Mouse (Mus musculus) heart, postnatal 0 days (tissue): Measurements from ENCODE around the gene Mbnl2. TPM values are rescaled to one million over a fixed set of nuclear protein-coding genes. Genes with fewer than 3 reads are reported as not detected.
A peak's percentile ranks its signal among the peaks of the same experiment; 100 is the strongest.

Experiments
- ATAC-seq: fragments of 200-750 bp; cut with Nextera tagmentation; 2 replicates; pipeline ENCODE4 v1.8.0; 2017; ENCODE audit warnings: low read depth, moderate number of reproducible peaks, moderate library complexity; ENCODE audit not compliant: insufficient read depth
- DNase-seq: peaks from one replicate; pipeline ENCODE4 v3.0.0-alpha.2; 2016; ENCODE audit warnings: low spot score
- H3K27ac ChIP-seq: fragments of 300-500 bp; sonication (generic); 2 replicates; pipeline ENCODE4 v1.5.1; 2014; ENCODE audit warnings: low read depth, mild to moderate bottlenecking
- H3K27me3 ChIP-seq: fragments of 300-500 bp; sonication (generic); 2 replicates; pipeline ENCODE4 v1.6.1; 2014; ENCODE audit warnings: low read length, mixed read lengths; ENCODE audit not compliant: control insufficient read depth, insufficient read depth
- H3K36me3 ChIP-seq: fragments of 300-500 bp; sonication (generic); replicated peaks from 2 replicates; pipeline ENCODE4 v1.6.1; 2014; ENCODE audit warnings: low read length, mixed read lengths; ENCODE audit not compliant: control insufficient read depth, insufficient read depth
- H3K4me1 ChIP-seq: fragments of 300-500 bp; sonication (generic); 2 replicates; pipeline ENCODE4 v1.6.1; 2014; ENCODE audit warnings: antibody characterized with exemption; ENCODE audit not compliant: control insufficient read depth, insufficient read depth
- H3K4me2 ChIP-seq: fragments of 300-500 bp; sonication (generic); 2 replicates; pipeline ENCODE4 v1.6.1; 2014; ENCODE audit warnings: low read depth, mild to moderate bottlenecking, low read length, moderate library complexity
- H3K4me3 ChIP-seq: fragments of 300-500 bp; sonication (generic); 2 replicates; pipeline ENCODE4 v1.5.1; 2014; ENCODE audit warnings: low read depth, low read length
- H3K9ac ChIP-seq: fragments of 300-500 bp; sonication (generic); replicated peaks from 2 replicates; pipeline ENCODE4 v1.6.1; 2014; ENCODE audit warnings: low read depth, low read length, mixed read lengths
- H3K9me3 ChIP-seq: fragments of 300-500 bp; sonication (generic); replicated peaks from 2 replicates; pipeline ENCODE4 v1.6.1; 2016; ENCODE audit warnings: low read length; ENCODE audit not compliant: control insufficient read depth
- CTCF ChIP-seq: IDR thresholded peaks from 2 replicates; pipeline ENCODE4 v1.5.1; 2016; ENCODE audit warnings: antibody characterized with exemption, control low read depth, low read depth
- EP300 ChIP-seq: IDR thresholded peaks from 2 replicates; pipeline ENCODE4 v1.6.1; 2016; ENCODE audit warnings: antibody characterized with exemption, low read depth
- WGBS: fragments of 180-500 bp; shearing (Covaris S2); extraction: QIAGEN DNeasy Blood & Tissue Kit; methylation state at CpG from one replicate; pipeline ENCODE4 v1.1.7; 2014; 5-methylcytosine and 5-hydroxymethylcytosine counted together
- polyA plus RNA-seq: library from polyadenylated mRNA; unstranded; fragments of >200 nt; fragmentation: Nextera tagmentation; extraction: Ambion mirVana; gene quantifications from 2 replicates; pipeline ENCODE4 v1.2.1, GENCODE M21; 2015
- total RNA-seq: library from RNA; depleted of rRNA; stranded (reverse); fragments of >200 nt; gene quantifications from 2 replicates; pipeline ENCODE4 v1.2.3, GENCODE M21; 2014; ENCODE audit warnings: low replicate concordance

The Mbnl2 gene
- total and polyA plus RNA-seq, 2 experiments from 2014 or later, result 137 to 288 TPM

DNA sequence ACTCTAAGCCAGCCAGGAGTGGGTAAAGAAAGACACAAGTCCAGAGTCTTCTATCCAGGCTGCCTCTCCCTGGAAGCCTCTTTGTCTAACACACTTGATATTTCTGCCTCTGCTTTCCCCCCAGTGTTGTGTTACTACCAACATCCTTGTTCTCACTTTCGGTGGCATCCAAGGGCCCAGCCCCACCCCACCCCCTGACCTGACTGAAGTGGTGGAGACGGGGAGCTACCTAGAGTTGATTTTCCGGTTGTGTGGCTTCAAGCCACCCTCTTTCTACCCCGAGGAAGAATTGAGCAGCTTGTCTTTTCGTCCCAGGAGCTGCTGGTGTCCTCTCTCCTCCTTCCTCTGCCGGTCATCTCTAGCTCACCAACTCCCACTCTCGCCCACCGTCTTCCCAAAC, 38.0 kb downstream of the Mbnl2 start:
- peaks cover 58% of the 10 kb centered on the region for H3K4me1 ChIP-seq
- DNase-seq (no peak), ATAC-seq (no peak)
- no peaks in the 10 kb centered on the region for H3K9me3 ChIP-seq
- peaks cover 6% of the 10 kb centered on the region; the same call in 1 of the 2 replicates for H3K36me3 ChIP-seq
- H3K27ac ChIP-seq, result peak overlapping the region; percentile 62
- no peak overlapping the region for H3K4me2 ChIP-seq
- no peaks in the 10 kb centered on the region for H3K27me3 ChIP-seq
- no peak overlapping the region for H3K9ac ChIP-seq
- no peak for TF ChIP-seq CTCF
- TF ChIP-seq EP300, result no peak
- 72% methylated on average over 8 of the region's 8 CpGs for WGBS
- no peak overlapping the region for H3K4me3 ChIP-seq

DNA sequence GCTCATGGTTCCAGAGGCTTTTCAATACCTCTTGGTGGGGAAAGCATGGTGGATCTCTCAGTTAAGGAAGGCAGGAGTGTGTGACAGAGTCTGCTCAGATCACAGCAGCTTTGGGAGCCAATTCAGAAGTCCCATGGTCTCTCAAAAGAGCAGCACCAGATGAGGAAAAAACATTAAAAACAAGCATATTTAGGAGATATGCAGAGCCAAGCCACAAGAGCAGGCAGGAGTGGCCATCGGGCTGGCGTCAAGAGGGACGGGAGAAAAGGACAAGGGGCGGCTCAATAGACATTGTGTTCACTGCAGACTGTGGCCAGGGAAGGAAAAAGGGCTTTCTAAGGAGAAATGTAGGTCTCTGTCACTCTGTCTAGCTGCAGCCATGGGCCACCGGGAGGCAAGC, 40.3 kb downstream of the Mbnl2 start:
- no peak for DNase-seq
- Histone ChIP-seq H3K9ac (no peak overlapping the region), H3K4me1 (peaks cover 55% of the 10 kb centered on the region), H3K9me3 (no peaks in the 10 kb centered on the region), H3K27me3 (no peaks in the 10 kb centered on the region), H3K27ac (no peak overlapping the region), H3K36me3 (peaks cover 6% of the 10 kb centered on the region; the same call in 1 of the 2 replicates), H3K4me3 (no peak overlapping the region), H3K4me2 (no peak overlapping the region)
- WGBS, result 67% methylated on average over 5 of the region's 5 CpGs
- ATAC-seq, result no peak
- TF ChIP-seq CTCF, result no peak
- TF ChIP-seq EP300, result no peak

DNA sequence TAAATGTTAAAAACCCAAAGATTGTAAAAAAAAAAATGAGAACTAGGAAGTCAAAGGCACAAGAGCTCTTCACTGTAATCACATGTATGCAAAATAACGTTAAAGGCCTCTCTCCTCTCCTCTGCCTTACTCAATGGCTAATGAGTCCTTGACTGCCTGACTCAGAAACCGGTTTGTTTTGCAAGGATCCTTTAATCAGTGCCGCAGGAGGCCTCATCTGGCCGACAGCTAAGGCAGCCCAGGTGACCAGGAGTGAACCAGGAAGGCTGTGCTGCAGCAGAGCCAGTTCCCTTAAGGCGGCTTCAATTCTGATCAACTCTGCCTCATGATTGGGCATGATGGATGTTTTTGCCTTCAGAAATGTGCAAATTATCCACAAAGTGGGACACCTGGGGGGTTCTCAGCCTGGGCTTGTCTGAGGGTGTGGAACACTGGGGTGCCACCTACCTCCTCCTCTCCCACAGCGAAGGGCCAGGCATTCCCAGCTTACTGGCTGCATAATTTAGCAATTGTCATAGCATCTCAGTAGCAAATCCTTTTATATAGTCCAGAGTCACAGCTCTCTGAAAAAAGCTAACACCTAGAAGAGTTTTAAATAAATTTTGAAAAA, 43.0 kb downstream of the Mbnl2 start:
- no peak overlapping the region for H3K4me2 ChIP-seq
- DNase-seq, result no peak
- no peak for ATAC-seq
- H3K9ac ChIP-seq, result no peak overlapping the region
- TF ChIP-seq EP300, result no peak
- no peak for TF ChIP-seq CTCF
- WGBS, result 67% methylated on average over 6 of the region's 6 CpGs
- peaks cover 40% of the 10 kb centered on the region for H3K4me1 ChIP-seq
- H3K4me3 ChIP-seq, result no peak overlapping the region
- H3K27ac ChIP-seq, result no peak overlapping the region
- no peaks in the 10 kb centered on the region for H3K9me3 ChIP-seq
- no peaks in the 10 kb centered on the region for H3K27me3 ChIP-seq
- peaks cover 6% of the 10 kb centered on the region; the same call in 1 of the 2 replicates for H3K36me3 ChIP-seq

DNA sequence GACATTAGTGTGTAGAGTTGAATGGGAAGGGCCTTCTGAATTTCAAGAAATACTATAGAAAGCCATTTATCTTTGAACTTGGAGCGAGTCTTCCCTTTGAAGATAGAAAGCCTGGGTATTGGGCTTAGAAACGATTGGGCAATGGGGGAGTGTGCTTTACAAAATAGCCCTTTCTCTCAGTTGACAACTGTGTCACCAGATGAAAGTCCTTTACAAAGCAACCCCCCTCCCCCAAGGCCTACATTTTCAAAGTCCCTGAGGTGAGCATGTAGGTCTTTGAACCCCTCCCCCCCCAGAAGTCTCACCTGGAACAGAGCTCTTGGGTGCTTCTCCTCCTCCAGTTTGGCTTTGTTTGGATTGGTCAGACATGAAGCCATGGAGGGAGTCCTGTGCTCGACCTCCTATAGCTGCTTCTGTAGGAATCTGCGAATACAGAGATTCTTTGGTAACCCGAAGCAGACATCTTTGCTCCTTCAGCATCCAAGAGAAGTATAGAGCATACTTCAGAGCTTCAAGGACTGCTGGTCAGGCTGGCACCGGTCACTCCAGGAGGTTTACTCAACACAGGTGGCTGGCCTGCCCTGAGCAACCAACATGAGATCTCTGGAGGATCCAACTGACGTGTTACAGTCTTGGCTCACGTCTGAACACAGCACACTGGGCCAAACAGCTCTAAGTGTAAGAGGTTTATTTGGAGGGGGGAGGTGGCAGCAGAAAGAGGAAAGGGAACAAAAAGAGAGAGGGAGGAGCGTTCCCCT, 43.7 kb downstream of the Mbnl2 start:
- H3K36me3 ChIP-seq, result peaks cover 6% of the 10 kb centered on the region; the same call in 1 of the 2 replicates
- TF ChIP-seq EP300 (no peak), CTCF (no peak)
- no peaks in the 10 kb centered on the region for H3K9me3 ChIP-seq
- no peak overlapping the region for H3K9ac ChIP-seq
- DNase-seq (no peak), ATAC-seq (no peak)
- no peak overlapping the region for H3K4me2 ChIP-seq
- 72% methylated on average over 9 of the region's 9 CpGs for WGBS
- H3K27me3 ChIP-seq, result no peaks in the 10 kb centered on the region
- H3K4me3 ChIP-seq, result no peak overlapping the region
- H3K4me1 ChIP-seq, result peaks cover 41% of the 10 kb centered on the region
- 0 out of 2 replicates have a peak overlapping the region, but pooled peaks have one; percentile 1 for H3K27ac ChIP-seq

- H3K9ac ChIP-seq, result no peak overlapping the region
- DNase-seq, result no peak
- H3K9me3 ChIP-seq, result no peaks in the 10 kb centered on the region
- no peaks in the 10 kb centered on the region for H3K27me3 ChIP-seq
- H3K4me2 ChIP-seq, result no peak overlapping the region
- H3K4me1 ChIP-seq, result peaks cover 44% of the 10 kb centered on the region
- TF ChIP-seq EP300 (no peak), CTCF (no peak)
- WGBS, result 91% methylated on average over 8 of the region's 8 CpGs
- H3K4me3 ChIP-seq, result no peak overlapping the region
- H3K36me3 ChIP-seq, result peaks cover 13% of the 10 kb centered on the region
- no peak for ATAC-seq
- H3K27ac ChIP-seq, result no peak overlapping the region
These were observed 46.6 kb downstream of the Mbnl2 start for GRCm38 (mm10) chr14:120322041-120322440.
